Mouse (Mus musculus) gastrocnemius, postnatal 10 days (tissue): ENCODE data around the gene Olfr1457. TPM values are rescaled to one million over a fixed set of nuclear protein-coding genes. Genes with fewer than 3 reads are reported as not detected.

Source experiments
- DNase-seq: peaks from one replicate; pipeline ENCODE4 v3.0.0; 2021; ENCODE audit warnings: mixed read lengths
- long read RNA-seq, 2 experiments: library from polyadenylated mRNA; stranded (forward); transcript quantifications; one replicate each; pipeline ENCODE4 v2.0.0; 2021
- total RNA-seq, 2 experiments: library from RNA; stranded (reverse); gene quantifications; 2 replicates each; pipeline ENCODE4 v1.2.3; 2021

The Olfr1457 gene
- total RNA-seq = not detected
- long read RNA-seq, experiment 1 = 0 reads
- long read RNA-seq, experiment 2 = 0 reads

DNA sequence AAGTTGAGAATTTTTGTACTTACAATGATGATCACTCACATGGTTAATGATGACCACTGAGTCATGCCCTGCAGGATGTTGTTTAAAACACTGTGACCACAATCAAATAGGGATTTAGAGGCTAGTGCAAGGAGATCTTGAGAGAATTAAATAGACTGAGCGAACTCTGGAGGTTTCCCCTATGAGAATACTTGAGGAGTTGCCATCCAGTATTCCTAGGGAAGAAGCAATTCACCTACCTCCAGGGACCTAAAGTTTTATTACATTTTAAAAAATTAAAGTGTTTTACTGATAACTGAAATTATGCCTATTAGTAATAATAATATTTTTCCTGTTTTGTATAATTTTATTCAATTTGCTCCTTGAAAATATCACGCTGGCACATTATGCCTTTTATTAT lies at the start of gene Olfr1457:
Gene Olfr1457 (minus strand): TSS at position 101 of the 400 bp plus-strand sequence.
- no peak for DNase-seq

DNA sequence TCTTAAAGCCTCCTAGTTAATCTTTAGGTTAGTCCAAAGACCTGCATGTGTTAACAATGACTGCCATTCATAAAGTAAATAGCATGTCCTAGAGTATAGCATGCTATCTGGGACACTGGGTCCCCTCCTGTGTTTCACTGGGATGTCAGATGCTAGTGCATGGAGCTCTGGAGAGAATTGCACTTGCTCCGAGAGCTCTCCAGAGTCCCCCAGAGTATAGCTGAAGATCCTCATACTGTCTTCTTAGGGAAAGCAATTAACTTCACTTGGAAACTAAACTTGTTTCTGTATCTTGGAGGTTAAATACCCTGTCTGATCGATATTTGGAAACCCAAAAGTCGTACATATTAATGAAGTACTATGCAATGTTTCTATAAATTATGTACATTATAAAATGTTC lies 9.0 kb upstream of the Olfr1457 start, which contains the start of gene Olfr1458:
Gene Olfr1458 (minus strand): TSS at position 101 of the 400 bp plus-strand sequence.
- no peak for DNase-seq

DNA sequence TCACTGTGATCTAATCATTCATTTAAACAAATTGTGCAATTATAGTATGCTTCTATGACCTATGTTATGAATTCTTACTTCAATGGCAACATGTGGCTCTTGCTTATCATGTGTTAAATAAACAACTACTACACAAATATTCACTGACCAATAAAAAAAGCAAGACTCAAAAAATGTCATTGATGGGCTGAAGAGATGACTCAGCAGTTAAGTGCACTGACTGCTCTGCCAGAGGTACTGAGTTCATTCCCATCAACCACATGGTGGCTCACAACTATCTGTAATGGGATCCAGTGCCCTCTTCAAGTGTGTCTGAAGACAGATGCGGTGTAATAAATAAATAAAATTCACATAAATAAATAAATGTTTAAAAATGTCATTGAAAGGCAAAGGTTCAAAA lies 3.8 kb downstream of the Olfr1457 start:
- no peak for DNase-seq

DNA sequence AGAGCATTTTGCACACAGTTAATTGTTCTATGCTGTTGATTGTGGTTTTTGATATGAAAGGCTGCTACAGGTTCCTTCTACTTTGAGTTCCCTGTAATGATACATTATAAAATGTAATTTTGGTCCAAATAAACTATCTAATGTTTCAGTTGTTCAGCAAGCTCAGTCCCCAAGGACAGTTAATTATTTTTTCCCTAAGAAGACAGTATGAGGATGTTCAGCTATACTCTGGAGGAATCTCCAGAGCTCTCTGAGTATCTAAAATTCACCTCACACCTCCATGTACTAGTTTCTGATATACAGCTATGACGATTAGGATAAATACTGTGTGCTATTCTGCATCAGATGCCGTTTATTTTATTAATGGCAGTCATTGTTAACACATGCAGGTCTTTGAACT lies 37.4 kb downstream of the Olfr1457 start, which contains the start of gene Olfr1454:
Gene Olfr1454 (plus strand): TSS at position 301 of the 400 bp plus-strand sequence.
- no peak for DNase-seq

Other genes with a start within 250 kb of the Olfr1457 start
- not detected for gene Olfr1444, start 240.6 kb downstream of the Olfr1457 start, total RNA-seq
- gene Olfr1445, start 214.0 kb downstream of the Olfr1457 start, total RNA-seq = not detected
- not detected for gene Olfr1446, start 204.4 kb downstream of the Olfr1457 start, total RNA-seq
- not detected for gene Olfr1447, start 194.1 kb downstream of the Olfr1457 start, total RNA-seq
- gene Olfr1448, start 173.5 kb downstream of the Olfr1457 start, total RNA-seq = not detected
- not detected for gene Olfr1449, start 167.1 kb downstream of the Olfr1457 start, total RNA-seq
- gene Olfr1450, start 147.6 kb downstream of the Olfr1457 start, total RNA-seq = not detected
- not detected for gene Olfr1451, start 102.9 kb downstream of the Olfr1457 start, total RNA-seq
- not detected for gene Olfr1453, start 69.6 kb downstream of the Olfr1457 start, total RNA-seq
- not detected for gene Olfr1454, start 37.3 kb downstream of the Olfr1457 start, total RNA-seq
- not detected for gene Olfr1458, start 8.9 kb upstream of the Olfr1457 start, total RNA-seq
- gene Olfr1459, start 51.7 kb upstream of the Olfr1457 start, total RNA-seq = under 1 TPM in 1 of 2 experiments, not detected in 1; 0.07 TPM
- not detected for gene Olfr1461, start 65.1 kb upstream of the Olfr1457 start, total RNA-seq
- not detected for gene Olfr1462, start 87.8 kb upstream of the Olfr1457 start, total RNA-seq
- gene Olfr1463, start 133.4 kb upstream of the Olfr1457 start, total RNA-seq = not detected
- gene Olfr1465, start 217.7 kb upstream of the Olfr1457 start, total RNA-seq = not detected
- gene Olfr1466, start 241.0 kb upstream of the Olfr1457 start, total RNA-seq = not detected